Mouse (Mus musculus) forebrain, embryonic 12.5 days (tissue): Measurements from ENCODE around the gene Ficd. TPM values are rescaled to one million over a fixed set of nuclear protein-coding genes. Genes with fewer than 3 reads are reported as not detected.

Source experiments
- polyA plus RNA-seq: library from polyadenylated mRNA; unstranded; fragments of >200 nt; fragmentation: Nextera tagmentation; extraction: Ambion mirVana; gene quantifications from 2 replicates; pipeline ENCODE4 v1.2.1, GENCODE M21; 2016

Gene Ficd
- polyA plus RNA-seq, 1 experiment from 2014 or later, result 5.4 TPM

Other genes starting within 250 kb of the Ficd start
- gene Wscd2, start 245.5 kb upstream of the Ficd start, polyA plus RNA-seq, result 8.4 and 8.7 TPM in 2 replicates
- gene Cmklr1, start 85.4 kb upstream of the Ficd start, polyA plus RNA-seq, result 1.6 and 2.1 TPM in 2 replicates
- gene 1700069L16Rik, start 11.0 kb upstream of the Ficd start, polyA plus RNA-seq, result not detected in 2 replicates
- 78.4 and 78.8 TPM in 2 replicates for gene Sart3, start 36.7 kb downstream of the Ficd start, polyA plus RNA-seq
- 107 and 113 TPM in 2 replicates for gene Iscu, start 36.9 kb downstream of the Ficd start, polyA plus RNA-seq
- gene Tmem119, start 64.7 kb downstream of the Ficd start, polyA plus RNA-seq, result 13.9 and 19.4 TPM in 2 replicates
- 0.82 and 0.88 TPM in 2 replicates for gene Selplg, start 96.8 kb downstream of the Ficd start, polyA plus RNA-seq
- 256 and 277 TPM in 2 replicates for gene Coro1c, start 173.0 kb downstream of the Ficd start, polyA plus RNA-seq